Mouse (Mus musculus): ENCODE results near the gene Map3k1. TPM values are rescaled to one million over a fixed set of nuclear protein-coding genes. Genes with fewer than 3 reads are reported as not detected.
A peak's percentile ranks its signal among the peaks of the same experiment; 100 is the strongest.

The Map3k1 gene
- polyA plus RNA-seq, 1 experiment from 2014 or later = 15.6 TPM

- no peak overlapping the region for H3K27ac ChIP-seq (replicated peaks; ENCODE audit: low read depth, low read length)
- 79% methylated on average over 10 of the region's 10 CpGs for WGBS
- no peaks in the 10 kb centered on the region for H3K9me3 ChIP-seq (ENCODE audit: control insufficient read depth, low read length)
- H3K4me3 ChIP-seq (replicated peaks; ENCODE audit: low read depth, low read length) = no peak overlapping the region
- H3K4me2 ChIP-seq (ENCODE audit: low read length) = no peak overlapping the region
- H3K4me1 ChIP-seq (ENCODE audit: control insufficient read depth, insufficient read depth, low read length) = peaks cover 21% of the 10 kb centered on the region
- no peak overlapping the region for H3K9ac ChIP-seq (replicated peaks; ENCODE audit: low read length)
- no peaks in the 10 kb centered on the region for H3K27me3 ChIP-seq (ENCODE audit: control insufficient read depth, insufficient read depth, low read length)
- DNase-seq (no peak), ATAC-seq (ENCODE audit: low FRiP score, low TSS enrichment) (no peak)
- no peaks in the 10 kb centered on the region for H3K36me3 ChIP-seq (ENCODE audit: control insufficient read depth, insufficient read depth, low read length)
Observed at GRCm38 (mm10) chr13:111801662-111802270, 7.0 kb downstream of the Map3k1 start.

- 41% methylated on average over 4 of the region's 4 CpGs for WGBS
- Histone ChIP-seq H3K27me3 (ENCODE audit: control insufficient read depth, insufficient read depth, low read length) (no peaks in the 10 kb centered on the region), H3K4me3 (replicated peaks; ENCODE audit: low read depth, low read length) (no peak overlapping the region), H3K36me3 (ENCODE audit: control insufficient read depth, insufficient read depth, low read length) (no peaks in the 10 kb centered on the region), H3K27ac (replicated peaks; ENCODE audit: low read depth, low read length) (no peak overlapping the region), H3K9ac (replicated peaks; ENCODE audit: low read length) (no peak overlapping the region), H3K4me1 (ENCODE audit: control insufficient read depth, insufficient read depth, low read length) (peaks cover 22% of the 10 kb centered on the region), H3K9me3 (ENCODE audit: control insufficient read depth, low read length) (no peaks in the 10 kb centered on the region), H3K4me2 (ENCODE audit: low read length) (no peak overlapping the region)
- no peak for ATAC-seq (ENCODE audit: low FRiP score, low TSS enrichment)
- DNase-seq = no peak
Observed at GRCm38 (mm10) chr13:111800866-111801265, 7.9 kb downstream of the Map3k1 start.

GRCm38 (mm10) chr13:111798044-111798443 lies 10.7 kb downstream of the Map3k1 start:
- Histone ChIP-seq H3K4me2 (ENCODE audit: low read length) (no peak overlapping the region), H3K4me3 (replicated peaks; ENCODE audit: low read depth, low read length) (no peak overlapping the region), H3K4me1 (ENCODE audit: control insufficient read depth, insufficient read depth, low read length) (peaks cover 24% of the 10 kb centered on the region), H3K36me3 (ENCODE audit: control insufficient read depth, insufficient read depth, low read length) (no peaks in the 10 kb centered on the region), H3K9ac (replicated peaks; ENCODE audit: low read length) (no peak overlapping the region), H3K9me3 (ENCODE audit: control insufficient read depth, low read length) (no peaks in the 10 kb centered on the region), H3K27ac (replicated peaks; ENCODE audit: low read depth, low read length) (no peak overlapping the region), H3K27me3 (ENCODE audit: control insufficient read depth, insufficient read depth, low read length) (no peaks in the 10 kb centered on the region)
- ATAC-seq (ENCODE audit: low FRiP score, low TSS enrichment) (no peak), DNase-seq (no peak)
- WGBS = 75% methylated on average over 12 of the region's 12 CpGs

- Histone ChIP-seq H3K27ac (replicated peaks; ENCODE audit: low read depth, low read length) (no peak overlapping the region), H3K4me3 (replicated peaks; ENCODE audit: low read depth, low read length) (no peak overlapping the region), H3K27me3 (ENCODE audit: control insufficient read depth, insufficient read depth, low read length) (no peaks in the 10 kb centered on the region), H3K9me3 (ENCODE audit: control insufficient read depth, low read length) (no peaks in the 10 kb centered on the region), H3K4me2 (ENCODE audit: low read length) (no peak overlapping the region), H3K4me1 (ENCODE audit: control insufficient read depth, insufficient read depth, low read length) (peaks cover 24% of the 10 kb centered on the region), H3K9ac (replicated peaks; ENCODE audit: low read length) (no peak overlapping the region), H3K36me3 (ENCODE audit: control insufficient read depth, insufficient read depth, low read length) (no peaks in the 10 kb centered on the region)
- ATAC-seq (ENCODE audit: low FRiP score, low TSS enrichment) = peak; percentile 70; the same call in 1 of the 2 replicates
- peak; percentile 65 for DNase-seq
- 14% methylated on average over 8 of the region's 8 CpGs for WGBS
Observed at GRCm38 (mm10) chr13:111797021-111797420, 11.8 kb downstream of the Map3k1 start.

DNA sequence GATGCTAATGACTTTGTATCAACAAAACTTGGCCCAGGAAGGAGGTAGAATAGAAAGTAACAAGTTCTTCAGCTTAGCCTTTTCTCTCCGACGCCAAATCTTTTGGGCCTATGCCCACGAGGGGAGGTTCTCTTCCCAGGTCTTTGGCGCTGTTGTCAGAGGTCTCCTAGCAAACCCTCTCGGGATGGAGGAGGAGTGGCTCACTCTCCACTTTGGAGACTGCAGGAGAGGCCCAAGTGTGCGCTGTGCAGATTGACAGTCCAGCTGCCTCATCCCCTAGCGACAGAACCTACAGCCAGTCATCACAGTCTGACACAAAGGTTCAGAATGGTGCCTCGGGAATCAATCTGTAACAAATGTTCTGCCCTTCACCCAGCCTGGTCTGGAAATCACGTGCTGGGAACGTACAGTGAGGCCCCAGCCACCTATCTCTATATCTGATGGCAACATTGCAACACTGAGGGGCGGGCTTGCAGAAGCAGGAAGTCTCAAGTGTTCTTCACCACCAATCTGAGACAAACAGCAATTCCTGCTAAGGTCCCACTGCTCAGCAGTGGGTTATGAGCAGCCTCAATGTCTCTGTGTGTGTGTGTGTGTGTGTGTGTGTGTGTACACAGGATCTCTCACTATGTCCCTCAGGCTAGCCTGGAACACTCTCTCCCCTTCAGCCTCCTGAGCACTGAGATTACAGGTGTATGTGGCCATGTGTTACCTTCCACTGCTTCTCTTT lies 12.4 kb downstream of the Map3k1 start:
- Histone ChIP-seq H3K36me3 (ENCODE audit: control insufficient read depth, insufficient read depth, low read length) (no peaks in the 10 kb centered on the region), H3K27ac (replicated peaks; ENCODE audit: low read depth, low read length) (no peak overlapping the region), H3K9ac (replicated peaks; ENCODE audit: low read length) (no peak overlapping the region), H3K4me3 (replicated peaks; ENCODE audit: low read depth, low read length) (no peak overlapping the region), H3K4me2 (ENCODE audit: low read length) (no peak overlapping the region), H3K4me1 (ENCODE audit: control insufficient read depth, insufficient read depth, low read length) (peaks cover 22% of the 10 kb centered on the region), H3K9me3 (ENCODE audit: control insufficient read depth, low read length) (no peaks in the 10 kb centered on the region), H3K27me3 (ENCODE audit: control insufficient read depth, insufficient read depth, low read length) (no peaks in the 10 kb centered on the region)
- ATAC-seq (ENCODE audit: low FRiP score, low TSS enrichment) = no peak
- 65% methylated on average over 11 of the region's 11 CpGs for WGBS
- peak; percentile 45 for DNase-seq

DNA sequence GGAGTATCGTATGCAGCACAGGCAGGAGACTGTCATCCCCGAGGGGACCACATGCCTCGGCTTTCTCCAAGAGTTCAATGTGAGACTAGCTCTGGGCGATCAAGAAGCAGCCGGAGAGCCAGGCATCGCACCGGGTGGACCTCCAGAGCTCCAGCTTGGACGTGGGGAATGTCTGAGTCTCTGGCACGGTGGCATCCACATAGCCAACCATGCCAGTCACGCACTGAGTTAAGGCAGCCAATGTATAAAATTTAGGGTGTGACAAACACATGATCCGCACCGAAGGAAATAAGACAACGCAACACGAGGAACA lies 15.9 kb downstream of the Map3k1 start:
- DNase-seq = no peak
- no peaks in the 10 kb centered on the region for H3K36me3 ChIP-seq (ENCODE audit: control insufficient read depth, insufficient read depth, low read length)
- H3K27me3 ChIP-seq (ENCODE audit: control insufficient read depth, insufficient read depth, low read length) = no peaks in the 10 kb centered on the region
- no peak overlapping the region for H3K9ac ChIP-seq (replicated peaks; ENCODE audit: low read length)
- H3K4me3 ChIP-seq (replicated peaks; ENCODE audit: low read depth, low read length) = no peak overlapping the region
- peaks cover 40% of the 10 kb centered on the region for H3K4me1 ChIP-seq (ENCODE audit: control insufficient read depth, insufficient read depth, low read length)
- ATAC-seq (ENCODE audit: low FRiP score, low TSS enrichment) = no peak
- 89% methylated on average over 14 of the region's 14 CpGs for WGBS
- H3K4me2 ChIP-seq (ENCODE audit: low read length) = no peak overlapping the region
- no peak overlapping the region for H3K27ac ChIP-seq (replicated peaks; ENCODE audit: low read depth, low read length)
- H3K9me3 ChIP-seq (ENCODE audit: control insufficient read depth, low read length) = no peaks in the 10 kb centered on the region

DNA sequence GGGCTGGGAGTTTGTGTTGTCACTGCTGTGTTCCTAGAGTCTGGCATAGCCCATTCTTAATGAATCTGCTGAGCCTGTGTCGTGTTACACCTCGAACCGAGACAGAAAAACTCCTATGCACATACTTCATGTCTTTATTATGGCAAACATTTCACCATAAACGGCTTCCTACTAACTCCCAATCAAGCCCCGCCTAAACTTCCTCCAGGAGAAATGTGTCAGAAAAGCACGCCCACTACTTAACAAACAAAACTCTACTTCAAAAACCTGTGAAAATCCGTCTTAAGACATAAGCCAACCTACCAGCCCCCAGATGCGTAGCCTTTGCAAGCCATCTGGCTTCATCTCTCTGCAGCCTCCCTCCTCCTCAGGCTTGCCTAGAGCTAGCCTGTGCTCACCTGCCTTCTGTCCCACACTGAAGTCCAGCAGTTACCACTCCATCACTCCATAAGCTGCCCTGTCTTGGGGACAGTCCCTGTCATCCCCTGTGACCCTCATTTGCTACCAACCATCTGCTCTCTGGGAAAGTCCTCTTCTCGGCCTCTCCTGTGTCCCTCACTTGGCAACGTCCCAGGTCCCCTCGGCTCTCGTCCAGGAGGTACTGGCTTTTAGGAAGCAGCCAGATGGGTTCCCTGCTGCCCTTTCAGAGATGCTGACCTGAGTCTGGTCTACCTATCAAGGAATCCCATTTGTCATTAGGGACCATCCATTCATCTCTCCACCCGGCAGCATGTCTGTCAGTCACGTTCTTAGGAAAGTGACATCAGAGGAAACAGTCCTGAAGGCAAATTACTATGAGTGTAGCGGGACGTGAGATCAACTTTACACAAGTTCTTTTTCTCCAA lies 16.4 kb downstream of the Map3k1 start:
- ATAC-seq (ENCODE audit: low FRiP score, low TSS enrichment) = no peak

GRCm38 (mm10) chr13:111791596-111791995 lies 17.2 kb downstream of the Map3k1 start:
- Histone ChIP-seq H3K9me3 (ENCODE audit: control insufficient read depth, low read length) (no peaks in the 10 kb centered on the region), H3K27ac (replicated peaks; ENCODE audit: low read depth, low read length) (no peak overlapping the region), H3K9ac (replicated peaks; ENCODE audit: low read length) (no peak overlapping the region), H3K27me3 (ENCODE audit: control insufficient read depth, insufficient read depth, low read length) (no peaks in the 10 kb centered on the region), H3K4me1 (ENCODE audit: control insufficient read depth, insufficient read depth, low read length) (peaks cover 30% of the 10 kb centered on the region), H3K36me3 (ENCODE audit: control insufficient read depth, insufficient read depth, low read length) (no peaks in the 10 kb centered on the region), H3K4me2 (ENCODE audit: low read length) (no peak overlapping the region), H3K4me3 (replicated peaks; ENCODE audit: low read depth, low read length) (no peak overlapping the region)
- no peak for ATAC-seq (ENCODE audit: low FRiP score, low TSS enrichment)
- DNase-seq = no peak
- 92% methylated on average over 11 of the region's 11 CpGs for WGBS

More for the DNA sequence above, 16.4 kb downstream of the Map3k1 start:
- Histone ChIP-seq H3K9ac (replicated peaks; ENCODE audit: low read length) (no peak overlapping the region), H3K4me3 (replicated peaks; ENCODE audit: low read depth, low read length) (no peak overlapping the region), H3K9me3 (ENCODE audit: control insufficient read depth, low read length) (no peaks in the 10 kb centered on the region), H3K27ac (replicated peaks; ENCODE audit: low read depth, low read length) (no peak overlapping the region), H3K4me2 (ENCODE audit: low read length) (no peak overlapping the region), H3K27me3 (ENCODE audit: control insufficient read depth, insufficient read depth, low read length) (no peaks in the 10 kb centered on the region), H3K36me3 (ENCODE audit: control insufficient read depth, insufficient read depth, low read length) (no peaks in the 10 kb centered on the region), H3K4me1 (ENCODE audit: control insufficient read depth, insufficient read depth, low read length) (peaks cover 36% of the 10 kb centered on the region)
- 75% methylated on average over 16 of the region's 16 CpGs for WGBS
- no peak for DNase-seq

All from midbrain, embryonic 14.5 days (tissue).